Mouse (Mus musculus) embryo, embryonic 11.5 days (tissue): ENCODE measurements around the gene Krt6a.
"Not testable (repeated sequence)": the region's sequence is repeated elsewhere in the genome, so short reads cannot be mapped to it uniquely, and the experiment has no call there.

Experiments
- DNase-seq: peaks from one replicate; pipeline ENCODE4 v3.0.0-alpha.2; 2012; ENCODE audit warnings: low read depth, low spot score

Krt6a gene

DNA sequence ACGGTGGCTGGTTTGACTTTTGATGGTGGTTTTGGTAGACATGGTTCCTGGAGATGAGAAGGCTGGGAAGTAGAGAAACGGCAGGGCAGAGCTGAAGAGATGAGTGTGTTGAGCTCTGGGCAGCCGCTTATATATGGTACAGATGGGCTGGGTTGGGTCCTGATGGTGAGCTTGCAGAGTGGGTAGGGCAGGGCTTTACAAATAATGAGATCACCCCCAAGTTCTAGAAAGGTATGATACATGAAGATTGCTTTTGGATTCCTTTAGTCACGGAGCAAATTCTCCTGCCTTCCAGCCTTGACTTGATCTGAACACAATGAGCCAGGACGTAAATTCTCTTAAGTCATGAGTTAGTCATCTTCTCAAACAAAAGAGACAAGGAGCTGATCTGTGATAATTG lies at the start of gene Krt6a:
Gene Krt6a (minus strand): TSS at position 101 of the 400 bp plus-strand sequence.
- DNase-seq, result no peak

- DNase-seq, result no peak
These were observed 48.6 kb upstream of the Krt6a start, which contains the start of gene Krt71 for GRCm38 (mm10) chr15:101742711-101743110. TSS of gene Krt71 (minus strand) at chr15:101743109.

- DNase-seq, result no peak
These were observed 43.7 kb upstream of the Krt6a start for GRCm38 (mm10) chr15:101737786-101738185.

DNA sequence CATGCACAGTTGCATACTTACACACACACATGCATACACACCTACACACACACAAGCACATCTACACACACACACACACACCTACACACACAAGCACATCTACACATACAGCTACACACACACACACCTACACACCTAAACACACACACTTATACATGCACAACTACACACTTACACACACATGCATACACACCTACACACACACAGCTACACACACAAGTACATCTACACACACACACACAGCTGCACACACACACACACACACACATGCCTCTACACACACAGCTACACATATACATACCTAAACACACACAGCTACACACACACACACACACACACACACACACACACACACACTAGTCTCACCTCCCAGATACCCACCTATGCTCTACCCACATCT lies 36.5 kb upstream of the Krt6a start:
- no peak for DNase-seq

DNA sequence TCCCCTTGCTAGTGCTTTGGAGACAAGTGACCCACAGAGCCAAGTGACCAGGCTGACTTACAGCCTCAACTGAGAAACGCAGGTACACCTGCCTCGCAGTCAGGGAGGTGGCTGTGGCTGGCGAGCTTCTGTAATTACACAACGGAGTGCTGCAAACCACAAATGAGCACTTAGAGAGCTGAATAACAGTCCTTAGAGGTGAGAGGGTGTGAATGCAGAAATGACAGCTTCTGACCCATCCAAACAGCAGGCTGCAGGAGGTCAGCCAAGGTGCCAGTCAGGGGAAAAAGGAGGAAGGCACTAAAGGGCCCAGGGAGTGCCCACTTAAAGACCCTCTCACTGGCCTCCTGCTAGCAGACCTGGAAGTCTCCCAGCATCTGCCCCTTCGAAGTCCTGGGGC lies 30.6 kb upstream of the Krt6a start:
- DNase-seq, result no peak

DNA sequence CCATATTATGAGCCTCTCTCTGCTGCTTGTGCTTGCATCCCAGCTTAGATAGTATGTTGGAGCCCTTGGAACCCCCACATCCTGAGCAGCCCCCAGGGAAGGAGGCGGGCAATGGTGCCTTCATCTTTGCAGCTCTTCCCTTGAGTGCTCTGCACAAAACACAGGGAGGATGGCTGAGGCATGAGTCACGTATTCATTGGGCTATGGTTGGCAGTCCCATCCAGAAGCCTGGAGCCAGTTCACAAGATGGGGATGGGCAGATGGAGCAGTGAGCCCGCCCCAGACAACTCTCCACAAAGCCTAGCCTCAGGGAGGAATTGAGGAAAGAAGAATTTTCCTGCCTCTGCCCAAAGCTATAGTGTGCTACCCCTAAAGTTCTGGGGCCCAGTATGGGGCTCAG lies 21.7 kb upstream of the Krt6a start:
- no peak for DNase-seq

DNA sequence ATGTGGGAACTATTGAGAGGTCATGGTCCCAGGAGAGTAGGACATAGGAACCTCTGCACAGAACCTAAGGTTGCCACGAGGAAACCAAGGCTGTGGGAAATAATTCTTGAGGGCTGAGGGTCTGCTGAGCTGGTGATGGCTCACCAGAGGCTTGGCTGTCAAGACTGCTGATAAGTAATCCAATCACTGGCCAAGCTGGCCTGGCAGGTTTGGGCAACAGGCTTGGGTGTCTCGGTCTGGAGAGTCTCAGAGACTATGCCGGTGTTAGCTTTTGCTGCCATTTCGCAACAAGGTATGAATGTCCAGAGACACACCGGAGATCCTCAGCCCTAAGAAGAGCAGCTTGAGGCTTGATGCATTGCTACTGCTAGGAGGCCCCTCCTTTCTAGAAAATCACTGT lies 20.2 kb upstream of the Krt6a start:
- DNase-seq, result no peak

GRCm38 (mm10) chr15:101713731-101714130 lies 19.6 kb upstream of the Krt6a start:
- DNase-seq, result no peak

DNA sequence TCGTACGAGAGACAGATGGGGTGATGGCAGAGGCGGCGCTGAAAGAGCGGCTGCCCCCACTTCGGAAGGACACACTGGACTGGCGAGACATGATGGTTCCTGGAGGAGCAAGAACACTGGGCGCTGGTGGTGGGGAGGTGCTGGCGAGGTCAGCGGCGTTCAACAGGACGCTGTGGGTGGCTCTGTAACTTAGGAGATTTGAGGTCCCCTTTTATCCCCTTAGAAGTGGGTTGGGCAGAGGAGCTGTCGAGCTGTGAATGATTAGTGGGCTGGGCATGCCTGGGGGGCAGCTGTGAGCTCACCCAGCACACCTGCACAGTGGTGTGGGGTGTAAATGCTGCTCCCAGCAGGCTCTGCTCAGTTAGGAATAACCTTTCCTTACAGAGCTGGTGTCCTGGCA lies 18.6 kb upstream of the Krt6a start, which contains the start of gene Krt5:
Gene Krt5 (minus strand): TSS at position 179 of the 400 bp plus-strand sequence.
- DNase-seq, result no peak

GRCm38 (mm10) chr15:101708683-101709082 lies 14.6 kb upstream of the Krt6a start:
- no peak for DNase-seq

- no peak for DNase-seq
These were observed 13.3 kb upstream of the Krt6a start for GRCm38 (mm10) chr15:101707454-101707853.

GRCm38 (mm10) chr15:101704066-101704465 lies 10.0 kb upstream of the Krt6a start:
- peak; percentile 24 for DNase-seq

DNA sequence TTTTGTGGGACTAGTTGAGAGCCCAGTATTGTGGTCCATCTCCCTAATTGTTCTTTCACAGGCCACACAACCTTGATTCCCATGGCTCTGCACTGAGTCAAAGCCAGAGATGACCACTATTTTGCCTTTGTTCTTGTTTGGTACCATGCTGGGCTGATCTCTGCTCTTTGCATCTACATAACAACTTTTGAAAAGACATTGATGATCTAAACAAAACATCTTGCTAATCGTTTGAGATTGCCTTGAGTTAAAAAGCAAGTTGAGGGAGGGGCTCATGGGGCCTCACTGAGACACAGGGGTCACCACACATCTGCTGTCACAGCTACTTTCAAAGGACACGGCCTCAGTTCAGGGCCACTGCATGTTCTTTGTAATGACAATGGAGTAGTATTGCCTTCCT lies 8.3 kb upstream of the Krt6a start:
- no peak for DNase-seq

DNA sequence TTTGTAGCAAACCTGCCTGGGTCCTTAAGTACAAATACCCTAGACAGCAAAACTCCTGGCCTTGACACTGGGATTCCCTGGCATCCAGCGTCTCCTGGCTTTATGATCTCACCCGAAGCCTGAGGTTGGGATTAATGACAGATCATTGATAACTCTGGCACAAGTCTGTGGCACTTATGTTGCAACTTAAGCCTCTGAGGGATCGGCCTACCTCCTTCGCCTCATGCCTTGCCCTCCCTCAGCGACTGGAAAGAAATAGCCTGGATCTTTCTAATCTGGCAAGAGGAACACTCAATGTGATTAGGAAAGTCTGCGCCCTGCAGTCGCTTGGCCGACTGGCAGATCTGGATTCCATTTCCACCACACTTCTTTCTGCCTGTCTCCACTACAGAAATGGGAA lies 5.8 kb upstream of the Krt6a start:
- DNase-seq, result no peak

DNA sequence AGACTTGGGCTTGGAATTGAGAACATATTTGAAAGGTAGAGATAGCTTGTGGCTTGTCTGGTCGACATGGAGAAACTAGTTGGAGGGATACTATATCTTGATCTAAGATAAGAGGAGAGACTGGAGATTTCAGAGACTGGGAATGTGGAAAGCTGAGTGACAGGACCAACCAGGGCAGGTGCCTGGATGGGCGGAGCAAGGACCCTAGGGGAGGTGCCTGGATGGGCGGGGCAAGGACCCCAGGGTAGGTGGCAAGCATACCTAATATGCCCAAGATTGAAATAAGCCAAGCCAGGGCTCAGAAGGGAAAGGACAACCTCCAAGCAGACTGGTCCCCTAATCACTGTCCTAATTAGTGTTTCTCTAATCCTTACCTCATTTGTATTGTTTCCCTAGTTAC lies 5.1 kb upstream of the Krt6a start:
- no peak for DNase-seq

- no peak for DNase-seq
These were observed 3.5 kb upstream of the Krt6a start for GRCm38 (mm10) chr15:101697326-101698188.

DNA sequence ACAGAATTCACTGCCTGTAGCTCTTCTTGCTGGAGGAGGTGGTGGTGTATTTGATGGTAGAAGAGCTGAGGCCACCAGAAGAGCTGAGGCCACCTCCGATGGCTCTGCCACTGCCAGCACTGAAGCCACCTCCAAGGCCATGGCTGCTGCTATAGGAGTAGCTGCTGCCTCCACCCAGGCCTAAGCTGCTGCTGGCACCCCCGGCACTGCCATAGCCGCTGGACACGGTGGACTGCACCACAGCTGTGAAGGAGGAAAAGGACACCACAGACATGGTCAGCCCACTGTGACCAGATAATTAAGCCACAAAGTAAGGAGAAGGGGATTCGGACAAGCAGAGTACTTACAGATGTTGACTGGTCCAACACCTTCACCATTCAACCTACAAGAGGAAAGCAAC lies 3.6 kb downstream of the Krt6a start:
- not testable (repeated sequence) for DNase-seq

DNA sequence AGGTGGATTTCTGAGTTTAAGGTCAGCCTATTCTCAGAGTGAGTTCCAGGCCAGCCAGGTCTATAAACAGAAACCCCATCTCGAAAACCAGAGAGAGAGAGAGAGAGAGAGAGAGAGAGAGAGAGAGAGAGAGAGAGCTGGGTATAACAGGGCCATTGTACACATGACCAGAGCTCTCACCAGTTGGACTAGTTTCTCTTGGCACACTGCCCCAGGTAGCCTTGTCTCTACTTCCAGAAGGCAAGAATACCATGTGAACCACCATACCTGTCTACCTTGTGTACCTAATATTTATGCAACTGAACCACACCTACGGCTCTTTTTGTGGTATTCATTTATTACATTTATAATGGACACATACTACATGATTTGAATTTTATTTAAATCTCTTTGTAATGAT lies 5.9 kb downstream of the Krt6a start:
- no peak for DNase-seq

GRCm38 (mm10) chr15:101680187-101680586 lies 13.9 kb downstream of the Krt6a start, which contains the start of gene Krt6b:
TSS of gene Krt6b (minus strand) at chr15:101680287.
- DNase-seq, result no peak

DNA sequence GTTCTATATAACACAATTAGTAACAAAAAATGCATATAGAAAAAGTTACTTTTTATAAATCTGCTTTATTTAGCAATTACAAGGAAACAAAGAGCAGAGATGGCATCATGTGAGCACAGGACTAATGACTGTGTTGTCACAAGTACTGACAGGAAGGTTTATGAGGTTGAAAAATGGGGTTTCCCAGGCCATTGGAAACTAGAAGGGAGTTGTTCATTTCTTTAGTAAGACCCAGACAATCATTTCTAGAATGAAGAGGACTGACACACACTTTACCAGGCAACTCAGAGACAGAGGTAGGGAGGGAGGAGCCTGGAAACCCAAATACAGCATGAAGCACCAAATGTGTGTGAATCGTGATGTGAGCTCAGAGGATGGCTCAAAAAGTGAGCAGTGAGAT lies 18.1 kb downstream of the Krt6a start:
- no peak for DNase-seq

GRCm38 (mm10) chr15:101652736-101653265 lies 41.3 kb downstream of the Krt6a start:
- no peak for DNase-seq

GRCm38 (mm10) chr15:101647280-101647679 lies 46.8 kb downstream of the Krt6a start, which contains the start of gene Gm5478:
TSS of gene Gm5478 (minus strand) at chr15:101647380.
- DNase-seq, result no peak
